Mouse (Mus musculus): Measurements from ENCODE around the gene Thap11. TPM values are rescaled to one million over a fixed set of nuclear protein-coding genes. Genes with fewer than 3 reads are reported as not detected.

Gene Thap11
- total and polyA plus RNA-seq, 3 experiments: 21.3 to 42.6 (median 31.9) TPM

- peaks cover 0 to 7% of the 10 kb centered on the region in 2 experiments; a peak in 2 of 4 replicates for H3K4me1 ChIP-seq (ENCODE audit: control insufficient read depth in 1 of 2, insufficient read depth in 2 of 2)
- H3K9ac ChIP-seq (ENCODE audit: insufficient read depth, low read depth): no peak overlapping the region
- H3K79me2 ChIP-seq (replicated peaks; ENCODE audit: control insufficient read depth, extremely low read depth, insufficient read depth, poor library complexity, severe bottlenecking): no peaks in the 10 kb centered on the region; the same call in 1 of the 2 replicates
- peaks cover under 1% of the 10 kb centered on the region for H3K9me3 ChIP-seq (replicated peaks; ENCODE audit: low read length)
- in situ Hi-C loops (cut with MboI; ENCODE audit: low pct_ligation_motif_present, low pct_unique_long_range_greater_than_20kb, low sequenced_read_pairs): no loop called here
- no peak overlapping the region for H3K4me3 ChIP-seq (replicated peaks in 1 of 3; ENCODE audit: low read depth in 2 of 3, low read length in 2 of 3, poor library complexity in 1 of 3)
- H3K36me3 ChIP-seq (replicated peaks in 1 of 2; ENCODE audit: control insufficient read depth in 1 of 2, insufficient read depth in 1 of 2, low read length in 1 of 2): peaks cover 47 to 72% of the 10 kb centered on the region in 2 experiments
- dilution Hi-C loops (cut with MboI; ENCODE audit: extremely low pct_ligation_motif_present, extremely low pct_unique_long_range_greater_than_20kb, low sequenced_read_pairs): no loop called here
- no peak overlapping the region for H3K27ac ChIP-seq (ENCODE audit: insufficient read depth, low read depth)
- H3K4me2 ChIP-seq (ENCODE audit: insufficient read depth, low read depth, poor library complexity, severe bottlenecking): no peak overlapping the region
- no peak for DNase-seq (ENCODE audit: extremely low read depth)
- TF ChIP-seq SMC3 (IDR thresholded peaks at IDR 0.05; ENCODE audit: low read depth, low read length): no peak
- no peak for TF ChIP-seq TBP (conservative IDR thresholded peaks at IDR 0.05; ENCODE audit: low read depth, low read length)
- no peak for TF ChIP-seq MYC (IDR thresholded peaks at IDR 0.05; ENCODE audit: low read depth, low read length)
- no peak for TF ChIP-seq PAX5 (IDR thresholded peaks at IDR 0.05; ENCODE audit: low read length)
- no peak for TF ChIP-seq UBTF (IDR thresholded peaks at IDR 0.05; ENCODE audit: low read depth, low read length)
- no peak for TF ChIP-seq ZC3H11A (IDR thresholded peaks at IDR 0.05; ENCODE audit: low read depth, low read length)
- no peak for TF ChIP-seq POLR2A (IDR thresholded peaks at IDR 0.05; ENCODE audit: low read depth, low read length)
- no peak for TF ChIP-seq CHD1 (IDR thresholded peaks at IDR 0.05; ENCODE audit: low read depth, low read length)
- TF ChIP-seq IRF4 (IDR thresholded peaks at IDR 0.05; ENCODE audit: low read depth, low read length): no peak
- TF ChIP-seq MAZ (IDR thresholded peaks at IDR 0.05; ENCODE audit: low read depth, low read length): no peak
- H3K27me3 ChIP-seq (replicated peaks): no peaks in the 10 kb centered on the region
Measured at GRCm38 (mm10) chr8:105846678-105847077, 8.3 kb upstream of the Thap11 start.

- dilution Hi-C loops (cut with MboI; ENCODE audit: extremely low pct_ligation_motif_present, extremely low pct_unique_long_range_greater_than_20kb, low sequenced_read_pairs): no loop called here
- H3K9me3 ChIP-seq (replicated peaks; ENCODE audit: low read length): no peaks in the 10 kb centered on the region
- TF ChIP-seq IRF4 (IDR thresholded peaks at IDR 0.05; ENCODE audit: low read depth, low read length) (no peak), MAZ (IDR thresholded peaks at IDR 0.05; ENCODE audit: low read depth, low read length) (no peak), ETS1 (conservative IDR thresholded peaks at IDR 0.05; ENCODE audit: low read depth, low read length) (no peak), TBP (conservative IDR thresholded peaks at IDR 0.05; ENCODE audit: low read depth, low read length) (no peak), UBTF (IDR thresholded peaks at IDR 0.05; ENCODE audit: low read depth, low read length) (no peak), MXI1 (IDR thresholded peaks at IDR 0.05; ENCODE audit: low read depth, low read length) (no peak), E2F4 (IDR thresholded peaks at IDR 0.05; ENCODE audit: insufficient replicate concordance, low read depth, low read length) (no peak), NRF1 (IDR thresholded peaks at IDR 0.05; ENCODE audit: low read depth, low read length) (no peak), ZC3H11A (IDR thresholded peaks at IDR 0.05; ENCODE audit: low read depth, low read length) (no peak), MYC (IDR thresholded peaks at IDR 0.05; ENCODE audit: low read depth, low read length) (no peak), NELFE (IDR thresholded peaks at IDR 0.05; ENCODE audit: low read depth, low read length) (no peak), USF1 (IDR thresholded peaks at IDR 0.05; ENCODE audit: low read depth, low read length) (no peak), BHLHE40 (IDR thresholded peaks at IDR 0.05; ENCODE audit: low read depth, low read length) (no peak), KAT2A (IDR thresholded peaks at IDR 0.05; ENCODE audit: insufficient replicate concordance, low read length) (no peak), RCOR1 (conservative IDR thresholded peaks at IDR 0.05; ENCODE audit: low read depth, low read length) (no peak), POLR2A (IDR thresholded peaks at IDR 0.05; ENCODE audit: low read depth, low read length) (no peak), ZKSCAN1 (IDR thresholded peaks at IDR 0.05; ENCODE audit: borderline replicate concordance, low read depth, low read length) (no peak)
- no peak overlapping the region for H3K4me2 ChIP-seq (ENCODE audit: insufficient read depth, low read depth, poor library complexity, severe bottlenecking)
- no peak for DNase-seq (ENCODE audit: extremely low read depth)
- in situ Hi-C loops (cut with MboI; ENCODE audit: low pct_ligation_motif_present, low pct_unique_long_range_greater_than_20kb, low sequenced_read_pairs): no loop called here
- H3K27ac ChIP-seq (ENCODE audit: insufficient read depth, low read depth): no peak overlapping the region
- no peaks in the 10 kb centered on the region for H3K27me3 ChIP-seq (replicated peaks)
- no peaks in the 10 kb centered on the region; the same call in 1 of the 2 replicates for H3K79me2 ChIP-seq (replicated peaks; ENCODE audit: control insufficient read depth, extremely low read depth, insufficient read depth, poor library complexity, severe bottlenecking)
- no peak overlapping the region for H3K9ac ChIP-seq (ENCODE audit: insufficient read depth, low read depth)
- H3K36me3 ChIP-seq (replicated peaks in 1 of 2; ENCODE audit: control insufficient read depth in 1 of 2, insufficient read depth in 1 of 2, low read length in 1 of 2): peaks cover 32 to 48% of the 10 kb centered on the region in 2 experiments
- H3K4me3 ChIP-seq (replicated peaks in 1 of 3; ENCODE audit: low read depth in 2 of 3, low read length in 2 of 3, poor library complexity in 1 of 3): no peak overlapping the region
- peaks cover 3 to 15% of the 10 kb centered on the region in 2 experiments; a peak in 2 of 4 replicates for H3K4me1 ChIP-seq (ENCODE audit: control insufficient read depth in 1 of 2, insufficient read depth in 2 of 2)
Measured at GRCm38 (mm10) chr8:105850014-105850413, 4.9 kb upstream of the Thap11 start.
